Mouse (Mus musculus) ovary, postnatal 10 days (tissue): ENCODE data around the gene Acap1.

Experiments
- DNase-seq: peaks from one replicate; pipeline ENCODE4 v3.0.0; 2022; ENCODE audit warnings: low spot score

Gene Acap1

GRCm38 (mm10) chr11:69902972-69903371 is 7.6 kb upstream of the Acap1 start:
- DNase-seq = no peak

- no peak for DNase-seq
These were observed 6.7 kb upstream of the Acap1 start for GRCm38 (mm10) chr11:69901993-69902392.

- peak; percentile 75 for DNase-seq
These were observed 6.1 kb upstream of the Acap1 start for GRCm38 (mm10) chr11:69901406-69901846.

- peak; percentile 69 for DNase-seq
These were observed 5.4 kb upstream of the Acap1 start, which contains the start of the genes 2810408A11Rik and Neurl4 for GRCm38 (mm10) chr11:69900471-69901405. 2810408A11Rik (minus strand) TSS chr11:69900987. Neurl4 (plus strand) TSS chr11:69901072.

- no peak for DNase-seq
These were observed 4.5 kb upstream of the Acap1 start for GRCm38 (mm10) chr11:69899870-69900269.

- DNase-seq = no peak
These were observed 668 bp downstream of the Acap1 start for GRCm38 (mm10) chr11:69894671-69895070.

- no peak for DNase-seq
These were observed 3.9 kb downstream of the Acap1 start for GRCm38 (mm10) chr11:69891482-69891881.

GRCm38 (mm10) chr11:69886907-69887635 is 8.3 kb downstream of the Acap1 start:
- no peak for DNase-seq

GRCm38 (mm10) chr11:69884663-69885062 is 10.7 kb downstream of the Acap1 start:
- DNase-seq = no peak

GRCm38 (mm10) chr11:69884240-69884639 is 11.1 kb downstream of the Acap1 start:
- DNase-seq = no peak

GRCm38 (mm10) chr11:69883527-69884151 is 11.7 kb downstream of the Acap1 start:
- no peak for DNase-seq

- DNase-seq = no peak
These were observed 12.3 kb downstream of the Acap1 start for GRCm38 (mm10) chr11:69883066-69883465.

GRCm38 (mm10) chr11:69881787-69882670 is 13.3 kb downstream of the Acap1 start:
- DNase-seq = no peak

- DNase-seq = peak; percentile 76
These were observed 14.3 kb downstream of the Acap1 start, which contains the start of gene Kctd11 for GRCm38 (mm10) chr11:69880853-69881603. Kctd11 (minus strand) TSS chr11:69881406.

- DNase-seq = no peak
These were observed 14.9 kb downstream of the Acap1 start for GRCm38 (mm10) chr11:69880506-69880852.

- no peak for DNase-seq
These were observed 15.6 kb downstream of the Acap1 start for GRCm38 (mm10) chr11:69879711-69880110.

- no peak for DNase-seq
These were observed 16.4 kb downstream of the Acap1 start for GRCm38 (mm10) chr11:69878952-69879351.

GRCm38 (mm10) chr11:69878399-69878798 is 16.9 kb downstream of the Acap1 start:
- no peak for DNase-seq

GRCm38 (mm10) chr11:69877878-69878277 is 17.5 kb downstream of the Acap1 start, which contains the start of gene Tmem95:
Tmem95 (minus strand) TSS chr11:69878018.
- DNase-seq = no peak

GRCm38 (mm10) chr11:69876867-69877266 is 18.5 kb downstream of the Acap1 start:
- DNase-seq = peak; percentile 80
